Mouse (Mus musculus) CH12.LX (cell line): ENCODE measurements around the gene Pigk. TPM values are rescaled to one million over a fixed set of nuclear protein-coding genes. Genes with fewer than 3 reads are reported as not detected.

ENCODE experiments used
- DNase-seq: peaks from one replicate; pipeline ENCODE4 v3.0.0-alpha.2; 2013; ENCODE audit errors: extremely low read depth
- H3K27ac ChIP-seq: 2 replicates; pipeline ENCODE4 v1.5.1; 2012; ENCODE audit warnings: low read depth, mild to moderate bottlenecking, control low read depth, moderate library complexity; ENCODE audit not compliant: insufficient read depth
- H3K27me3 ChIP-seq: replicated peaks from 2 replicates; pipeline ENCODE3; 2012; ENCODE audit warnings: inconsistent platforms
- H3K36me3 ChIP-seq, 2 experiments: replicated peaks in 1 of 2; 2 replicates each; pipeline versions ENCODE3 to v1.6.1; 2012; ENCODE audit warnings: inconsistent platforms in 1 of 2, low read length in 1 of 2, mild to moderate bottlenecking in 1 of 2, mixed read lengths in 1 of 2, moderate library complexity in 1 of 2; ENCODE audit not compliant: control insufficient read depth in 1 of 2, insufficient read depth in 1 of 2
- H3K4me1 ChIP-seq, 2 experiments: 2 replicates each; pipeline ENCODE4 v1.6.1; 2012; ENCODE audit warnings: inconsistent platforms in 1 of 2, moderate library complexity in 1 of 2; ENCODE audit not compliant: insufficient read depth in 2 of 2, control insufficient read depth in 1 of 2
- H3K4me2 ChIP-seq: 2 replicates; pipeline ENCODE4 v1.6.1; 2012; ENCODE audit warnings: low read depth, mild to moderate bottlenecking, control low read depth; ENCODE audit not compliant: poor library complexity, insufficient read depth, severe bottlenecking
- H3K4me3 ChIP-seq, 3 experiments: fragments of 150-350 bp in 1 of 3; sonication (generic) in 1 of 3; replicated peaks in 1 of 3; 2 replicates each; pipeline versions ENCODE3 to v1.5.1; 2011 to 2012; ENCODE audit warnings: low read depth in 2 of 3, low read length in 2 of 3, mild to moderate bottlenecking in 2 of 3, moderate library complexity in 2 of 3, control low read depth in 1 of 3, improper control_type of control experiment in 1 of 3, inconsistent platforms in 1 of 3, mixed read lengths in 1 of 3; ENCODE audit not compliant: poor library complexity in 1 of 3
- H3K79me2 ChIP-seq: replicated peaks from 2 replicates; pipeline ENCODE4 v1.6.1; 2012; ENCODE audit warnings: mild to moderate bottlenecking, moderate library complexity; ENCODE audit not compliant: control insufficient read depth, poor library complexity, insufficient read depth, severe bottlenecking; ENCODE audit errors: extremely low read depth
- H3K9ac ChIP-seq: 2 replicates; pipeline ENCODE4 v1.6.1; 2012; ENCODE audit warnings: low read depth, mild to moderate bottlenecking, control low read depth, moderate library complexity; ENCODE audit not compliant: insufficient read depth
- H3K9me3 ChIP-seq: replicated peaks from 2 replicates; pipeline ENCODE3; 2012; ENCODE audit warnings: low read length, inconsistent platforms, mixed read lengths
- BHLHE40 ChIP-seq: IDR thresholded peaks from 2 replicates; pipeline ENCODE4 v1.6.1; 2011; ENCODE audit warnings: mild to moderate bottlenecking, low read depth, low read length, improper control_type of control experiment
- CHD1 ChIP-seq: IDR thresholded peaks from 2 replicates; pipeline ENCODE4 v1.6.1; 2012; ENCODE audit warnings: low read depth, low read length, improper control_type of control experiment, inconsistent platforms
- CHD2 ChIP-seq: IDR thresholded peaks from 2 replicates; pipeline ENCODE4 v1.6.1; 2011; ENCODE audit warnings: low read length, improper control_type of control experiment
- CTCF ChIP-seq, 2 experiments: IDR thresholded peaks in 1 of 2; conservative IDR thresholded peaks in 1 of 2; 2 replicates each; pipeline ENCODE4 v1.5.1; 2011 to 2012; ENCODE audit warnings: low read depth in 2 of 2, low read length in 2 of 2, improper control_type of control experiment in 1 of 2, inconsistent platforms in 1 of 2, mild to moderate bottlenecking in 1 of 2, moderate library complexity in 1 of 2
- E2F4 ChIP-seq: IDR thresholded peaks from 2 replicates; pipeline ENCODE4 v1.6.1; 2011; ENCODE audit warnings: low read depth, low read length, improper control_type of control experiment; ENCODE audit not compliant: insufficient replicate concordance
- EP300 ChIP-seq: IDR thresholded peaks from 2 replicates; pipeline ENCODE4 v1.6.1; 2011; ENCODE audit warnings: low read length, improper control_type of control experiment
- ETS1 ChIP-seq: conservative IDR thresholded peaks from 2 replicates; pipeline ENCODE4 v1.6.1; 2012; ENCODE audit warnings: low read depth, mild to moderate bottlenecking, inconsistent platforms, low read length, improper control_type of control experiment, moderate library complexity
- GABPA ChIP-seq: IDR thresholded peaks from 2 replicates; pipeline ENCODE4 v1.6.1; 2012; ENCODE audit warnings: low read depth, low read length, improper control_type of control experiment, inconsistent platforms; ENCODE audit not compliant: insufficient replicate concordance
- HCFC1 ChIP-seq: IDR thresholded peaks from 2 replicates; pipeline ENCODE4 v1.6.1; 2012; ENCODE audit warnings: low read depth, mild to moderate bottlenecking, inconsistent platforms, low read length, improper control_type of control experiment
- IRF4 ChIP-seq: IDR thresholded peaks from 2 replicates; pipeline ENCODE4 v1.6.1; 2014; ENCODE audit warnings: low read depth, mild to moderate bottlenecking, inconsistent platforms, low read length, improper control_type of control experiment
- JUN ChIP-seq: IDR thresholded peaks from 2 replicates; pipeline ENCODE4 v1.6.1; 2011; ENCODE audit warnings: low read depth, mild to moderate bottlenecking, low read length, improper control_type of control experiment, moderate library complexity; ENCODE audit not compliant: insufficient read depth
- KAT2A ChIP-seq: IDR thresholded peaks from 2 replicates; pipeline ENCODE4 v1.6.1; 2012; ENCODE audit warnings: low read length, improper control_type of control experiment, inconsistent platforms; ENCODE audit not compliant: insufficient replicate concordance
- MAZ ChIP-seq: IDR thresholded peaks from 2 replicates; pipeline ENCODE4 v1.6.1; 2012; ENCODE audit warnings: low read depth, mild to moderate bottlenecking, inconsistent platforms, low read length, improper control_type of control experiment, moderate library complexity
- MXI1 ChIP-seq: IDR thresholded peaks from 2 replicates; pipeline ENCODE4 v1.6.1; 2011; ENCODE audit warnings: mild to moderate bottlenecking, low read depth, low read length, improper control_type of control experiment
- PAX5 ChIP-seq: IDR thresholded peaks from 2 replicates; pipeline ENCODE4 v1.6.1; 2012; ENCODE audit warnings: low read length, inconsistent platforms, mixed read lengths
- POLR2AphosphoS2 ChIP-seq: IDR thresholded peaks from 2 replicates; pipeline ENCODE4 v1.6.1; 2011; ENCODE audit warnings: low read depth, low read length, improper control_type of control experiment
- SIN3A ChIP-seq: IDR thresholded peaks from 2 replicates; pipeline ENCODE4 v1.6.1; 2012; ENCODE audit warnings: low read length, improper control_type of control experiment, inconsistent platforms
- TCF12 ChIP-seq: IDR thresholded peaks from 2 replicates; pipeline ENCODE4 v1.6.1; 2014; ENCODE audit warnings: low read depth, mild to moderate bottlenecking, inconsistent platforms, low read length, improper control_type of control experiment
- UBTF ChIP-seq: IDR thresholded peaks from 2 replicates; pipeline ENCODE4 v1.6.1; 2012; ENCODE audit warnings: low read depth, mild to moderate bottlenecking, inconsistent platforms, low read length, improper control_type of control experiment, moderate library complexity
- USF1 ChIP-seq: IDR thresholded peaks from 2 replicates; pipeline ENCODE4 v1.6.1; 2014; ENCODE audit warnings: low read depth, mild to moderate bottlenecking, inconsistent platforms, low read length, improper control_type of control experiment
- ZC3H11A ChIP-seq: IDR thresholded peaks from 2 replicates; pipeline ENCODE4 v1.6.1; 2012; ENCODE audit warnings: low read depth, mild to moderate bottlenecking, inconsistent platforms, low read length, improper control_type of control experiment
- ZNF384 ChIP-seq: IDR thresholded peaks from 2 replicates; pipeline ENCODE4 v1.6.1; 2012; ENCODE audit warnings: low read depth, low read length, improper control_type of control experiment, inconsistent platforms
- dilution Hi-C: fragments of 300-500 bp; cut with MboI; formaldehyde crosslinking; loops from 2 replicates; pipeline ENCODE4 v1.14.3; 2020; ENCODE audit warnings: low sequenced_read_pairs; ENCODE audit not compliant: extremely low pct_unique_long_range_greater_than_20kb, extremely low pct_ligation_motif_present
- in situ Hi-C: fragments of 300-500 bp; cut with MboI; formaldehyde crosslinking; loops from 3 replicates; pipeline ENCODE4 v1.14.3; 2019; ENCODE audit warnings: low sequenced_read_pairs, low pct_ligation_motif_present, low pct_unique_long_range_greater_than_20kb, mixed read lengths
- polyA plus RNA-seq: library from polyadenylated mRNA; unstranded; fragments of >175 nt; gene quantifications from 2 replicates; pipeline ENCODE4 v1.2.1, GENCODE M21; 2012; ENCODE audit warnings: low read depth; ENCODE audit not compliant: insufficient read length
- total RNA-seq, 2 experiments: library from RNA; depleted of rRNA; stranded (reverse); fragments of 300-350 nt in 1 of 2; fragments of >200 nt in 1 of 2; gene quantifications; 2 replicates each; pipeline ENCODE4 v1.2.3; 2012 to 2014

The Pigk gene
- total and polyA plus RNA-seq, 3 experiments = 56.4 to 79.3 (median 67.5) TPM

DNA sequence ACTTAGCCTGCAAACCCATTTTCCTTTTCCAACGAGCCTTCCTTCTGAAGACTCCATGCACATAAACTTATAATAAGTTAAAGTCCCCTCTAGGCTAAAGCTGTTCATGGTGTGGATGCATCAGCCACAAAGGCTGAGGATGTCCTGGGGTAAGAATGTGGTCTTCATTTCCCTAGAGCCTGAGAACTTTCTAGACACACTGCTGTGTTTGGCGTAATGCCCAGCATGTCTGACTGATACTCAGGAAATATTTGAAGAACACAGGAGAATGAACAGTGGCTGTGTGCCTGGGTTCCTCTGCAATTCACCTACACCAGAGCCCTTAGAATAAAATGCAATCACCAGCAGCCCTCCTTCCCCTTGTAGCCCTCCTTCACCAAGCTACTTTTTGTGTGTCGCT is 117.5 kb downstream of the Pigk start:
- Histone ChIP-seq H3K9me3 (peaks cover 2% of the 10 kb centered on the region), H3K9ac (no peak overlapping the region), H3K4me3 (no peak overlapping the region), H3K36me3 (no peaks in the 10 kb centered on the region), H3K4me1 (0 out of 4 replicates have a peak, but pooled peaks cover 0 to 2% of the 10 kb centered on the region in 2 experiments), H3K27me3 (no peaks in the 10 kb centered on the region), H3K4me2 (no peak overlapping the region), H3K27ac (no peak overlapping the region), H3K79me2 (no peaks in the 10 kb centered on the region)
- no peak for TF ChIP-seq HCFC1
- TF ChIP-seq CHD1 = no peak
- no peak for TF ChIP-seq CTCF (conservative IDR thresholded peaks at IDR 0.05 in 1 of 2, IDR thresholded peaks at IDR 0.05 in 1 of 2; ENCODE audit: low read depth in 2 of 2, low read length in 2 of 2)
- TF ChIP-seq CHD2 = no peak
- TF ChIP-seq ETS1 = no peak
- TF ChIP-seq SIN3A = no peak
- no peak for TF ChIP-seq MXI1
- TF ChIP-seq KAT2A = no peak
- no peak for TF ChIP-seq JUN
- TF ChIP-seq EP300 = no peak
- no peak for TF ChIP-seq ZC3H11A
- TF ChIP-seq GABPA = no peak
- no peak for TF ChIP-seq MAZ
- TF ChIP-seq POLR2AphosphoS2 = no peak
- TF ChIP-seq ZNF384 = no peak
- no peak for TF ChIP-seq UBTF
- dilution Hi-C loops (no loop called here), in situ Hi-C loops (no loop called here)
- no peak for DNase-seq

DNA sequence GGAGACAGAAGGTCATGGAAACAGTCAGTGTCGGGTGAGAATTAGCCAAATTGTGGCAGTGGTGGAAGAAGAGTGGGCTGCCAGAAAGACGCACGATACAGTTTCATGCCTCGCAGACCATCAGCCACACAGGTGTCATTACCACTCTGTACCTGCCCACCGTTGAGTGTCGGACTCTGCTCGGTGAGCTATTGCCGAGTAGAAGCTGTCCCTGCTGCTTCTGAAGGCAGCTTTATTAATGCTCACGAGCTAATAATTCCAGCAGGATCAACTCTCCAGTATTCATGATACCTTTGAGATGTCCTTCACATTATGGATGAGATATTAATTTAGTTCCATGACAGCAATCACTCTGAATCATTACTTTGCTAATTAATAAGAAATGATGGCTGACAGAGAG is 118.1 kb downstream of the Pigk start:
- Histone ChIP-seq H3K79me2 (no peaks in the 10 kb centered on the region), H3K4me2 (no peak overlapping the region), H3K27me3 (no peaks in the 10 kb centered on the region), H3K9me3 (peaks cover 2% of the 10 kb centered on the region), H3K36me3 (no peaks in the 10 kb centered on the region), H3K4me3 (no peak overlapping the region), H3K27ac (no peak overlapping the region), H3K4me1 (0 out of 4 replicates have a peak, but pooled peaks cover 0 to 2% of the 10 kb centered on the region in 2 experiments), H3K9ac (no peak overlapping the region)
- no peak for DNase-seq
- no peak for TF ChIP-seq USF1
- no peak for TF ChIP-seq CHD1
- no peak for TF ChIP-seq BHLHE40
- TF ChIP-seq TCF12 = no peak
- no peak for TF ChIP-seq ETS1
- no peak for TF ChIP-seq JUN
- no peak for TF ChIP-seq ZNF384
- TF ChIP-seq PAX5 = no peak
- TF ChIP-seq IRF4 = no peak
- TF ChIP-seq E2F4 = no peak
- TF ChIP-seq KAT2A = no peak
- in situ Hi-C loops = no loop called here
- dilution Hi-C loops = no loop called here
